In the genomic region with DNA sequence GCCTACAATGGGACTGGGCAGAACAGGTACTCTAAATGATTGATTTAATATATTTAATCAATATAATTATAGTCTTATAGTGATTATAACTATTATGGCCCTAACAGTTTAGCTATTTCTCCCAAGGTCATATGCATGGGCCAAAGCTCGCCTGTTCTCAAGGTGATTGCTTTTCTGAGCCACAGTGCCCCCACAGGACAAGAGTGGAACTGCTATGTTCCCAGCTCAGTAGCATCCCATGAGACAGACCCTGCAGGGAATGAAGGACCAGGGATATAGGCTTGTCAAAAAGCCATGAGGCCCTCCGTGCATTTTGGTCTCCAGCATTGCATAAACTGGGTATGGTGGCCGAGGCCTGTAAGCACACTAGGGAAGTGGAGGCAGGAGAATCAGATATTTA, we compare ENCODE assay signal across 8 mouse cellular contexts. TPM values are rescaled to one million over a fixed set of nuclear protein-coding genes. Genes with fewer than 3 reads are reported as not detected.
DNase-seq lines count a peak whose midpoint lies in the region; ATAC-seq and TF ChIP-seq lines count a peak whose summit lies in the region.

No protein-coding gene starts in this region.

- H3K36me3 ChIP-seq in intestine, postnatal 0 days (ENCODE audit: control insufficient read depth, insufficient read depth) = no peaks in the 10 kb centered on the region
- H3K36me3 ChIP-seq in intestine, embryonic 15.5 days = no peaks in the 10 kb centered on the region
- H3K36me3 ChIP-seq in forebrain, embryonic 15.5 days = no peaks in the 10 kb centered on the region
- no peaks in the 10 kb centered on the region for H3K36me3 ChIP-seq in hindbrain, embryonic 14.5 days (replicated peaks; ENCODE audit: control insufficient read depth, insufficient read depth)
- no peaks in the 10 kb centered on the region for H3K36me3 ChIP-seq in midbrain, embryonic 14.5 days (ENCODE audit: control insufficient read depth, insufficient read depth, low read length)

- 24% methylated on average over 3 of the region's 3 CpGs for WGBS in intestine, postnatal 0 days
- 21% methylated on average over 3 of the region's 3 CpGs for WGBS in intestine, embryonic 15.5 days
- WGBS in forebrain, embryonic 15.5 days = 18% methylated on average over 3 of the region's 3 CpGs
- WGBS in hindbrain, embryonic 14.5 days = 28% methylated on average over 3 of the region's 3 CpGs
- 27% methylated on average over 3 of the region's 3 CpGs for WGBS in midbrain, embryonic 14.5 days

- H3K9ac ChIP-seq in intestine, postnatal 0 days (ENCODE audit: low read depth, low read length) = no peak overlapping the region
- no peak overlapping the region for H3K9ac ChIP-seq in intestine, embryonic 15.5 days
- H3K9ac ChIP-seq in forebrain, embryonic 15.5 days (replicated peaks) = no peak overlapping the region
- H3K9ac ChIP-seq in hindbrain, embryonic 14.5 days = no peak overlapping the region
- H3K9ac ChIP-seq in midbrain, embryonic 14.5 days (replicated peaks; ENCODE audit: low read length) = no peak overlapping the region

- H3K9me3 ChIP-seq in intestine, postnatal 0 days (ENCODE audit: control insufficient read depth) = no peaks in the 10 kb centered on the region
- H3K9me3 ChIP-seq in intestine, embryonic 15.5 days = no peaks in the 10 kb centered on the region
- no peaks in the 10 kb centered on the region for H3K9me3 ChIP-seq in forebrain, embryonic 15.5 days
- no peaks in the 10 kb centered on the region for H3K9me3 ChIP-seq in hindbrain, embryonic 14.5 days (ENCODE audit: control insufficient read depth, low read length)
- H3K9me3 ChIP-seq in midbrain, embryonic 14.5 days (ENCODE audit: control insufficient read depth, low read length) = no peaks in the 10 kb centered on the region

- intact Hi-C loops in left cerebral cortex, postnatal 10 days (cut with DNase I) = loop anchor here (10.0 kb wide), 1 partner anchor 132 kb away; no protein-coding TSS in a partner anchor

- H3K4me2 ChIP-seq in intestine, postnatal 0 days (replicated peaks; ENCODE audit: low read depth) = no peak overlapping the region
- H3K4me2 ChIP-seq in intestine, embryonic 15.5 days (replicated peaks) = no peak overlapping the region
- H3K4me2 ChIP-seq in forebrain, embryonic 15.5 days (replicated peaks) = no peak overlapping the region
- no peak overlapping the region for H3K4me2 ChIP-seq in hindbrain, embryonic 14.5 days (replicated peaks)
- no peak overlapping the region for H3K4me2 ChIP-seq in midbrain, embryonic 14.5 days (ENCODE audit: low read length)

- H3K27ac ChIP-seq in intestine, postnatal 0 days (ENCODE audit: low read depth, low read length) = no peak overlapping the region
- H3K27ac ChIP-seq in intestine, embryonic 15.5 days = no peak overlapping the region
- H3K27ac ChIP-seq in forebrain, embryonic 15.5 days (replicated peaks) = no peak overlapping the region
- no peak overlapping the region for H3K27ac ChIP-seq in hindbrain, embryonic 14.5 days
- no peak overlapping the region for H3K27ac ChIP-seq in midbrain, embryonic 14.5 days (replicated peaks; ENCODE audit: low read depth, low read length)

- peaks cover 19% of the 10 kb centered on the region; the same call in 1 of the 2 replicates for H3K27me3 ChIP-seq in intestine, postnatal 0 days (replicated peaks; ENCODE audit: control insufficient read depth, insufficient read depth, low read length)
- peaks cover 24% of the 10 kb centered on the region for H3K27me3 ChIP-seq in intestine, embryonic 15.5 days (replicated peaks)
- peaks cover 28% of the 10 kb centered on the region for H3K27me3 ChIP-seq in forebrain, embryonic 15.5 days
- peaks cover 30% of the 10 kb centered on the region for H3K27me3 ChIP-seq in hindbrain, embryonic 14.5 days (ENCODE audit: control insufficient read depth, insufficient read depth, low read length)
- H3K27me3 ChIP-seq in midbrain, embryonic 14.5 days (ENCODE audit: control insufficient read depth, insufficient read depth, low read length) = peaks cover 32% of the 10 kb centered on the region

- TF ChIP-seq CTCF in intestine, postnatal 0 days (IDR thresholded peaks at IDR 0.05; ENCODE audit: low read depth) = peak; percentile 84

- ATAC-seq in intestine, postnatal 0 days = no peak
- ATAC-seq in intestine, embryonic 15.5 days = no peak
- peak; percentile 61; the same call in 1 of the 2 replicates for ATAC-seq in forebrain, embryonic 15.5 days (replicated peaks)
- ATAC-seq in hindbrain, embryonic 14.5 days (ENCODE audit: low FRiP score) = 0 out of 2 replicates have a peak, but pooled peaks have one; percentile 12
- peak; percentile 46; the same call in 1 of the 2 replicates for ATAC-seq in midbrain, embryonic 14.5 days (ENCODE audit: low FRiP score, low TSS enrichment)

- H3K4me1 ChIP-seq in intestine, postnatal 0 days (replicated peaks; ENCODE audit: control insufficient read depth, insufficient read depth, low read length) = no peaks in the 10 kb centered on the region
- H3K4me1 ChIP-seq in intestine, embryonic 15.5 days (replicated peaks) = peaks cover 5% of the 10 kb centered on the region; the same call in 1 of the 2 replicates
- H3K4me1 ChIP-seq in forebrain, embryonic 15.5 days = peaks cover 11% of the 10 kb centered on the region
- H3K4me1 ChIP-seq in hindbrain, embryonic 14.5 days (replicated peaks; ENCODE audit: control insufficient read depth, insufficient read depth, low read length) = peaks cover 4% of the 10 kb centered on the region; the same call in 1 of the 2 replicates
- H3K4me1 ChIP-seq in midbrain, embryonic 14.5 days (ENCODE audit: control insufficient read depth, insufficient read depth, low read length) = 0 out of 2 replicates have a peak, but pooled peaks cover 3% of the 10 kb centered on the region

- DNase-seq in c-Kit-positive CD71-positive TER-119-negative erythroid progenitor cells, embryonic 14.5 days (ENCODE audit: low read depth) = peak; percentile 3
- DNase-seq in hindbrain, embryonic 14.5 days (ENCODE audit: low spot score) = peak; percentile 70
- DNase-seq in left cerebral cortex, postnatal 10 days (ENCODE audit: extremely low spot score in 1 of 2, low spot score in 2 of 2) = peak; percentile 40 to 56
- peak; percentile 74 for DNase-seq in midbrain, embryonic 14.5 days
- peak; percentile 12 for DNase-seq in thymus, postnatal 25 days

- H3K4me3 ChIP-seq in intestine, postnatal 0 days (ENCODE audit: low read depth, low read length) = no peak overlapping the region
- no peak overlapping the region for H3K4me3 ChIP-seq in intestine, embryonic 15.5 days (replicated peaks)
- no peak overlapping the region for H3K4me3 ChIP-seq in forebrain, embryonic 15.5 days
- H3K4me3 ChIP-seq in hindbrain, embryonic 14.5 days (replicated peaks; ENCODE audit: low read length) = no peak overlapping the region
- H3K4me3 ChIP-seq in midbrain, embryonic 14.5 days (replicated peaks; ENCODE audit: low read depth, low read length) = no peak overlapping the region

RNA-seq across cellular contexts. Expression of a gene that starts 3.1 kb away (rescaled TPM):
- 1.7 and 2.2 TPM in 2 replicates for polyA plus RNA-seq in intestine, postnatal 0 days (2015; fragmentation: Nextera tagmentation; extraction: Ambion mirVana)
- 4.5 TPM in 2 replicates for polyA plus RNA-seq in intestine, embryonic 15.5 days (2015; fragmentation: Nextera tagmentation; extraction: Ambion mirVana)
- 0.55 and 0.70 TPM in 2 replicates for polyA plus RNA-seq in forebrain, embryonic 15.5 days (2015; fragmentation: Nextera tagmentation; extraction: Ambion mirVana)
- 0.29 TPM in 2 replicates for polyA plus RNA-seq in hindbrain, embryonic 14.5 days (2014; fragmentation: Nextera tagmentation; extraction: Ambion mirVana)
- total RNA-seq in left cerebral cortex, postnatal 10 days (2021) = 1 to 10 TPM; 5.2 to 6.6 TPM
- polyA plus RNA-seq in midbrain, embryonic 14.5 days (2014; fragmentation: Nextera tagmentation; extraction: Ambion mirVana) = 0.34 and 0.64 TPM in 2 replicates

Comparison
In these comparisons a context has a peak if more than half of its experiments do, and no peak if none do; other contexts are left out.
1. ATAC-seq: peak in forebrain, embryonic 15.5 days (single experiment), hindbrain, embryonic 14.5 days (single experiment) and midbrain, embryonic 14.5 days (single experiment); none in intestine, postnatal 0 days (single experiment) and intestine, embryonic 15.5 days (single experiment).
2. DNase-seq: peak in every context shown above with its lines; median percentile 74 in midbrain, embryonic 14.5 days; 70 in hindbrain, embryonic 14.5 days; 48 in left cerebral cortex, postnatal 10 days; 12 in thymus, postnatal 25 days; 3 in c-Kit-positive CD71-positive TER-119-negative erythroid progenitor cells, embryonic 14.5 days.